Mouse (Mus musculus) forelimb bud, embryonic 11.5 days (tissue): ENCODE measurements around the gene Ddb2.

ENCODE experiments used
- DNase-seq: peaks from one replicate; pipeline ENCODE4 v3.0.0-alpha.2; 2012; ENCODE audit warnings: low read depth, low spot score

Ddb2 gene

DNA sequence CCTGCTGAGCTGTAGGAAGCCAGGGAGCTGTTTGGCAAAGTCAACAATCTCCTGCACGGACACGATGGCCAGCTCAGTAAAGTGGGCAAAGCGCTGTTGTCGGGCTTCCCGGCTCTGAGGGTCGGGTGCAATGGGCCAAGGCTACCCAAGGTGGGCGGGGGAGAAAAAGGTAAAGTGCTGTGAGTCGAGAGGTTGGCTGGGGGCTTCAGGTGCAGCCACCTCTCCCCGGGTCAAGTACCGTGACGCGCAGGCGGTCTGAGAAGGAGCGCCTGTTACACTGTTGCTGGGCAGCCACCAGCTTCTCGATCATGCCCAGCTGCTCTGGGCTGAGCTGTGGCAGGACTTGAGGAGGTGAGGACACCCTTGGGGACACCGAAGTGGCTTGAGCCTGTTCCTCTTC is 46.3 kb downstream of the Ddb2 start:
- no peak for DNase-seq

GRCm38 (mm10) chr2:91187431-91187830 is 49.4 kb downstream of the Ddb2 start:
- DNase-seq, result no peak

GRCm38 (mm10) chr2:91186208-91186607 is 50.6 kb downstream of the Ddb2 start:
- no peak for DNase-seq

- no peak for DNase-seq
These were observed 52.9 kb downstream of the Ddb2 start, which contains the start of gene Madd for GRCm38 (mm10) chr2:91183711-91184405. Madd (minus strand) TSS chr2:91183837.

GRCm38 (mm10) chr2:91183148-91183513 is 53.7 kb downstream of the Ddb2 start:
- peak; percentile 96 for DNase-seq

DNA sequence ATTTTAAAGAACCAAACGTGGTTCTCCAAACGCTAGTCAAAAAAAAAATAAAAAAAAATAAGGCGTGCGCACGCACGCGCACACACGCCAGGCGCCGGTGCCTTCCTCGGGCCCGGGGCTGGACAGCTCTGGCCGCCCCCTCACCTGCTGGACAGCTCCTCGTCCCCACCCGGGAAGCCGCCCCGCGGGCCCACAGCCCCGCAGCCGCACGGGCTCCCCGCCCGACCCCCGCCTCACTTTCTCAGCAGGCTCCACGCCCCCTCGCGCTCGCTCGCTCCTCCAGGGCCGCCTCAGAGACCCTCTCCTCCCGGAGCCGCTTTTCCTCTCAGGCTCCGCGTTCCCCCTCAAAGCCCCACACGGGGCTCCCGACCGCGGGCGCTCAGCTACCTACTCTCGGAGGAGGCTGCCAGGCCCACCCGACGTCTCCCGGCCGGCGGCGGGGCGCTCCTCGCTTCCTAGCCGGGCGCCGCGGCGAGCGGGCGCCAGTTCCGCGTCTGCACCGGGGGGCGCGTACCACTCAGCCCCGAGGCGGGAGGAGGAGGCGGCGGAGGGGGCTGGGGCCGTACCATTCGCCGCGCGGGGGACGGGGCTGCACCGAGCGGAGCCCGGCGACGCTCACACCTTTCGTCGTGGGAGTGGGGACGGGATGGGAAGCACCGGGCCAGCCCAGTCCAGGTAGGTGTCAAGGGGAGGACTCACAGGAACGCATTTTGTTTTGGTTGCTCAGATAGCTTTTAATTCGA is 54.2 kb downstream of the Ddb2 start:
- no peak for DNase-seq

DNA sequence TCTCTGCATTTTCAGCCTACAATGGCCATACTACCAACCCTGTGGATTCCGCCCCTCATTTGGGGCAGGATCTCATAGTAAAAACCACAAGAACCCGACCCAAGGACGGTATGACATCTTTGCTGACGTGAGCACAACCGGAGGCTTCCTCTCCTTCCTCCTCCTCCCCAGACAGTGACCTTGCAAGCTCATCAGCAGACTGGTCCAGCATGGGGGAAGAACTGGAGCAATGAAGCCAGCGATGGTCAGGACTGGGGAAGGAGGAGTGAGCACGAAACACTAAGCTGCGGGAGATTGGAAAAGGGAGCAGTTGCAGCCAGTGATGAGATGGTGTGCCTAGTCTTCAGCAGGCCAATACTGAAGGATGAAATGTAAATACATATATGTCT is 54.8 kb downstream of the Ddb2 start:
- DNase-seq, result no peak

DNA sequence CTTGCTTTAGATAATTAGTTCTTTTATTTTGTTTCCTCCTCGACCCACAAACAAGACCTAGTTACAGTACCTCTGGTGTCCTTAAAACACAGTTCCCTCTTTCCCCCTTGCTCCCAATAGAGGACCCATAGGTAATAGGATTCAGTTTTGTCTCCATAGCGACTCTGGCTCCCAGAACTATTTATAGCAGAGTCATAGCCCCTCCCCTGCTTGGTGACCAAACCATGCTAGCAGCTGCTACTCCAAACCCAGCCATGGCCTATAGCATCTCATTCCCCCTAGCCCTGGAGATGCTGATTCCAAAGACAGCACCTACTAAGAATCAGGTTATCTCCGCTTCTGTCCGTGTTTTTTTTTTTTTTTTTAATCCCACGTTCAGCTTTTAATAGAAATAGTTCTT is 56.1 kb downstream of the Ddb2 start:
- DNase-seq, result no peak

- no peak for DNase-seq
These were observed 57.0 kb downstream of the Ddb2 start for GRCm38 (mm10) chr2:91179825-91180224.

GRCm38 (mm10) chr2:91176234-91176633 is 60.5 kb downstream of the Ddb2 start:
- DNase-seq, result no peak

- DNase-seq, result no peak
These were observed 61.3 kb downstream of the Ddb2 start for GRCm38 (mm10) chr2:91175490-91175889.

DNA sequence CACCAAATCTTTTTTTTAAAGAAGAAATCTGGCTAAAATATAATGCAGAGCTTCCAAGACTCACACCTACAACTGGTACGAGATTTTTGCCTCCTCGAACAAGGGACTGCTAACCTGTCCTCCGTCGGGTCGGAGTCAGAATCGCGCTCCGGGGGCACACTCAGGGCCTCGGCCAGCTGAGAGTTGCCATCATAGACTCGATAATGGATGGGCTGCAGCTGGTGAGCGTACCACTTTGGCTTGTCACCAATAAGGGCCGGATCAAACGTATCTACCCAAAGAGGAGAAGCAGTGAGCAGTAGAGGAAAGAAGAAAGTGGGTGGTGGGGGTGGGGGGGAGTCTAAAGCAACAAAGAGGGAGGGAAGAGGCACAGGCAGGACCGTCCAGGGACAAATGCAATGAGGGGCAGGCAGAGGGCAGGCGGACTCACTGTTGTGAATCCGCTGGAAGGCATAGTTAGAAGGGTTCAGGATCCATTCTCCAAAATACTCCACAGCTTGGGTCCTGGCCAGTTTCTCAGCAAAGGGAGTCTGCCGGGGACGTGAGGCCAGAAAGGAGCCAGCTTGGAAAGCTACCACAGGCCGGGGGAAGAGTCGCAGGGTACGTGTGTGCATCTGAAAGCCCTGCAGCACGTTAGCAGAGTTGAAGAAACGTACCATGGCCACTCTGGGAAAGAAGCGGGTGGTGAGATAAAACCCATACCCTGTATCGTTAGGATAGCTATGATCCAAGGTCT is 67.0 kb downstream of the Ddb2 start:
- no peak for DNase-seq

- DNase-seq, result no peak
These were observed 69.2 kb downstream of the Ddb2 start for GRCm38 (mm10) chr2:91167629-91168028.

DNA sequence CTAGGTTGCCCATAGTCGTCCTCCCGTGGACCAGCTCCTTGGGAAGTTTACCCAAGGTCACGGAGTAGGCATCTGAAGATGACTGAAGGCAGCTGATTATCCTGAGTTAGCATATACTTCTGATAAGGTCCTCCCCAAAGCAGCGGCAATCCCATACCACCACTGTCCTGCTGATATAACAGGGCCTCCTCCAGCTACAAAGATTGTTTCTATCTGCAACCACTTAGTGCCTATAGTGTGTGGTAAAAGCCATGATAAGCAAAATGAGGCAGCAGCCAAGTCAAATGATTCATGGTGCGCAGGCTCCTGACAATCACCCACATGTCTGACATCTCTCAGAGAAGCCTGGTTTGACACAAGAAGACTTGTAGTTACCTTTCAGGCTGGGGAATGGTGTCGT is 71.8 kb downstream of the Ddb2 start:
- no peak for DNase-seq

- no peak for DNase-seq
These were observed 73.2 kb downstream of the Ddb2 start for GRCm38 (mm10) chr2:91163532-91163931.

GRCm38 (mm10) chr2:91162952-91163351 is 73.8 kb downstream of the Ddb2 start:
- DNase-seq, result no peak
